Mouse (Mus musculus): ENCODE measurements around the gene Ifna1.

DNA sequence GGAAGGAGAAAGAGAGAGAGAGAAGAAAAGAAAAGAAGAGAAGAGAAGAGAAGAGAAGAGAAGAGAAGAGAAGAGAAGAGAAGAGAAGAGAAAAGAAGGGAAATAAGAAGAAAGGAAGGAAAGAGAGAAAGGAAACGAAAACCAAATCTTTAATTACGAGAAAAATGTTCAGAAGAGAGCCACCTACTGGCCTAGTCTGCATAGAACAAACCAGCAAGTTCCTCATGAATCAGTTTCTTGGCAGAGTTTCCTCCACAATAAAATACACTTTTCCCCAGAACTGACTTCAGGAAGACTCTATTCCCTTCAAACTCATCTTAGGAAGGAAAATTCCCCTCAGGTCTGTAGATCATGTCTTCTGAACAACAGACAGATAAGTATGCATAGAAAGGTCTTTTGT, 4.6 kb upstream of the Ifna1 start:
- no peak for TF ChIP-seq CTCF (IDR thresholded peaks at IDR 0.05; ENCODE audit: extremely low read depth, insufficient read depth, insufficient read length, insufficient replicate concordance)
- no peak for TF ChIP-seq POLR2A (IDR thresholded peaks at IDR 0.05; ENCODE audit: low read depth, low read length)

Data from spleen, adult 2 months (tissue).